Mouse (Mus musculus) CH12.LX (cell line): ENCODE data around the gene Cbwd1.

Experiments used
- CTCF ChIP-seq, 2 experiments: IDR thresholded peaks in 1 of 2; conservative IDR thresholded peaks in 1 of 2; 2 replicates each; pipeline ENCODE4 v1.5.1; 2011 to 2012; ENCODE audit warnings: low read depth in 2 of 2, low read length in 2 of 2, improper control_type of control experiment in 1 of 2, inconsistent platforms in 1 of 2, mild to moderate bottlenecking in 1 of 2, moderate library complexity in 1 of 2
- E2F4 ChIP-seq: IDR thresholded peaks from 2 replicates; pipeline ENCODE4 v1.6.1; 2011; ENCODE audit warnings: low read depth, low read length, improper control_type of control experiment; ENCODE audit not compliant: insufficient replicate concordance
- EP300 ChIP-seq: IDR thresholded peaks from 2 replicates; pipeline ENCODE4 v1.6.1; 2011; ENCODE audit warnings: low read length, improper control_type of control experiment
- KAT2A ChIP-seq: IDR thresholded peaks from 2 replicates; pipeline ENCODE4 v1.6.1; 2012; ENCODE audit warnings: low read length, improper control_type of control experiment, inconsistent platforms; ENCODE audit not compliant: insufficient replicate concordance
- MAFK ChIP-seq: IDR thresholded peaks from 2 replicates; pipeline ENCODE4 v1.6.1; 2011; ENCODE audit warnings: low read length, improper control_type of control experiment; ENCODE audit not compliant: insufficient replicate concordance
- PAX5 ChIP-seq: IDR thresholded peaks from 2 replicates; pipeline ENCODE4 v1.6.1; 2012; ENCODE audit warnings: low read length, inconsistent platforms, mixed read lengths
- POLR2A ChIP-seq: IDR thresholded peaks from 2 replicates; pipeline ENCODE4 v1.6.1; 2011; ENCODE audit warnings: low read depth, mild to moderate bottlenecking, improper control_type of control experiment, low read length
- POLR2AphosphoS2 ChIP-seq: IDR thresholded peaks from 2 replicates; pipeline ENCODE4 v1.6.1; 2011; ENCODE audit warnings: low read depth, low read length, improper control_type of control experiment
- RCOR1 ChIP-seq: conservative IDR thresholded peaks from 2 replicates; pipeline ENCODE4 v1.6.1; 2012; ENCODE audit warnings: low read depth, mild to moderate bottlenecking, inconsistent platforms, low read length, improper control_type of control experiment
- USF1 ChIP-seq: IDR thresholded peaks from 2 replicates; pipeline ENCODE4 v1.6.1; 2014; ENCODE audit warnings: low read depth, mild to moderate bottlenecking, inconsistent platforms, low read length, improper control_type of control experiment
- ZKSCAN1 ChIP-seq: IDR thresholded peaks from 2 replicates; pipeline ENCODE4 v1.6.1; 2012; ENCODE audit warnings: low read depth, inconsistent platforms, low read length, improper control_type of control experiment, borderline replicate concordance

- TF ChIP-seq E2F4 (no peak), EP300 (no peak), KAT2A (no peak), RCOR1 (no peak), CTCF (conservative IDR thresholded peaks at IDR 0.05 in 1 of 2, IDR thresholded peaks at IDR 0.05 in 1 of 2; ENCODE audit: low read depth in 2 of 2, low read length in 2 of 2) (no peak), PAX5 (no peak), ZKSCAN1 (no peak), POLR2A (no peak), POLR2AphosphoS2 (no peak), MAFK (no peak), USF1 (no peak)
Measured at GRCm38 (mm10) chr19:24900581-24901220, 60.7 kb downstream of the Cbwd1 start, which contains the start of gene Foxd4.
